8 mouse cellular contexts compared by ENCODE assay signal in the genomic region with DNA sequence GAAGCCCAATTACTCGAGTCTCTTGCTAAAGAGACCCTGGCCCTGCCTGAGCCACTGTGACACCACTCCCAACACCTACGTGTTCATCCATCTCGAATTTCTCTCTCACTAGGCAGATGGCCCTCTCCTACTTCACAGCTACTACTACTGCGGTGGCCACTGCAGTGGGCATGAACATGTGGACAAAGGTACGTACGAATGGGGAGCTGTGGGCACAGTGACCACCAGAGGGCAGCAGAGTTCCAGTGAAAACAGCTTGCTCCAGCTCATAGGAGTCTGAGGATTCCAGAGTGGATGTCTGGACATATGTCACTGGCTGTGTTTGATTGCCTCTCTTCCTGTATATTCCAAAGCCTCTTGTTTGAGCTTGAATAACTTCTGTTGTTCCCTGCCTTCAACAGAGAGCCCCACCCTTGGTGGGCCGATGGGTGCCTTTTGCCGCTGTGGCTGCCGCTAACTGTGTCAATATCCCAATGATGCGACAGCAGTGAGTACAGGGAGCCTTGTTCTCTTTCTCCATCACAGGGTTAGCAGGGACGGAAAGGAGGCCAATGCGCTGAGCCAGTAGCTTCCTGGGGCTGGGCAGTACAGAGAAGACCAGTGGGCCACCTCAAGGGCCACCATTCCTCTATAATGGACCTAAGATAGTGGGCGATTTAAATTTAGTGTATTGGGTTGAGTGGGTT. TPM values are rescaled to one million over a fixed set of nuclear protein-coding genes. Genes with fewer than 3 reads are reported as not detected.
DNase-seq lines count a peak whose midpoint lies in the region; ATAC-seq and TF ChIP-seq lines count a peak whose summit lies in the region.

No protein-coding gene starts in this region.

- H3K27me3 ChIP-seq in forebrain, embryonic 10.5 days (ENCODE audit: poor library complexity, severe bottlenecking) = no peaks in the 10 kb centered on the region

- H3K27ac ChIP-seq in forebrain, embryonic 10.5 days = no peak overlapping the region

- peak; percentile 32 for DNase-seq in brain, embryonic 18.5 days (ENCODE audit: low read depth, low spot score)
- peak; percentile 83 for DNase-seq in forebrain, embryonic 10.5 days (ENCODE audit: extremely low spot score, low spot score)
- peak; percentile 87 to 93 for DNase-seq in heart, postnatal 10 days
- peak; percentile 74 to 91 for DNase-seq in layer of hippocampus, adult 18-20 months (ENCODE audit: low spot score in 2 of 2)
- peak; percentile 87 for DNase-seq in lung, adult 2 months
- peak; percentile 96 for DNase-seq in testis, postnatal 10 days (ENCODE audit: low spot score)

- WGBS in forebrain, embryonic 10.5 days = 63% methylated on average over 13 of the region's 13 CpGs
- 52% methylated on average over 13 of the region's 13 CpGs for WGBS in lung, adult 2 months

- intact Hi-C loops in heart, postnatal 10 days (cut with DNase I) = loop anchor here (1.0 to 10.0 kb wide), 4 partner anchors 69 to 407 kb away; no protein-coding TSS in a partner anchor

- peak; percentile 56 for ATAC-seq in CD4-positive, CD25-positive, alpha-beta regulatory T cell, adult 4 months
- peak; percentile 81; the same call in 1 of the 2 replicates for ATAC-seq in neutrophil, adult 5-6 weeks (ENCODE audit: extremely low read depth, insufficient number of reproducible peaks, low FRiP score, poor library complexity, severe bottlenecking)

- H3K4me3 ChIP-seq in forebrain, embryonic 10.5 days = no peak overlapping the region
- H3K4me3 ChIP-seq in lung, adult 2 months (replicated peaks; ENCODE audit: extremely low read depth, low read depth, low read length) = no peak overlapping the region

- H3K4me1 ChIP-seq in forebrain, embryonic 10.5 days = no peaks in the 10 kb centered on the region
- no peaks in the 10 kb centered on the region for H3K4me1 ChIP-seq in lung, adult 2 months (ENCODE audit: control insufficient read depth, insufficient read depth, low read length)

- peaks cover 67% of the 10 kb centered on the region for H3K36me3 ChIP-seq in forebrain, embryonic 10.5 days (replicated peaks)

- no peak for TF ChIP-seq POLR2A in lung, adult 2 months (IDR thresholded peaks at IDR 0.05; ENCODE audit: borderline replicate concordance, extremely low read depth, low read depth, low read length)

- no peaks in the 10 kb centered on the region for H3K9me3 ChIP-seq in forebrain, embryonic 10.5 days

- TF ChIP-seq CTCF in lung, adult 2 months (IDR thresholded peaks at IDR 0.05; ENCODE audit: insufficient read depth, low read length) = peak; percentile 97

RNA-seq across cellular contexts. Expression of a gene that starts 10.9 kb away (rescaled TPM):
- polyA plus RNA-seq in CD4-positive, CD25-positive, alpha-beta regulatory T cell, adult 4 months (2017; shearing (Covaris generic)) = 10 to 100 TPM; 19.2 to 20.8 TPM
- polyA plus RNA-seq in forebrain, embryonic 10.5 days (2016; fragmentation: Nextera tagmentation; extraction: Ambion mirVana) = 38.4 and 43.4 TPM in 2 replicates
- 10 to 100 TPM; 65.0 to 75.0 TPM for total RNA-seq in heart, postnatal 10 days (2021)
- total RNA-seq in layer of hippocampus, adult 18-20 months (2021) = 10 to 100 TPM; 38.1 to 40.1 TPM
- polyA plus RNA-seq in lung, adult 2 months (2012; rRNA removed) = 47.3 and 54.3 TPM in 2 replicates
- total RNA-seq in neutrophil, adult 5-6 weeks (2017) = 77.1 and 79.3 TPM in 2 replicates

RNA-seq across cellular contexts. Expression of a gene that starts 14.8 kb away (rescaled TPM):
- 10 to 100 TPM in 1 of 2 experiments, 1 to 10 TPM in 1; 6.2 to 13.4 TPM for polyA plus RNA-seq in CD4-positive, CD25-positive, alpha-beta regulatory T cell, adult 4 months (2017; shearing (Covaris generic))
- polyA plus RNA-seq in forebrain, embryonic 10.5 days (2016; fragmentation: Nextera tagmentation; extraction: Ambion mirVana) = 16.6 and 17.9 TPM in 2 replicates
- 1 to 10 TPM; 3.0 to 3.8 TPM for total RNA-seq in heart, postnatal 10 days (2021)
- total RNA-seq in layer of hippocampus, adult 18-20 months (2021) = 1 to 10 TPM; 5.2 to 7.6 TPM
- 3.8 and 6.5 TPM in 2 replicates for polyA plus RNA-seq in lung, adult 2 months (2012; rRNA removed)
- total RNA-seq in neutrophil, adult 5-6 weeks (2017) = 20.3 and 21.1 TPM in 2 replicates

RNA-seq across cellular contexts. Expression of a gene that starts 15.0 kb away (rescaled TPM):
- polyA plus RNA-seq in CD4-positive, CD25-positive, alpha-beta regulatory T cell, adult 4 months (2017; shearing (Covaris generic)) = 10 to 100 TPM; 29.0 to 34.9 TPM
- polyA plus RNA-seq in forebrain, embryonic 10.5 days (2016; fragmentation: Nextera tagmentation; extraction: Ambion mirVana) = 196 and 201 TPM in 2 replicates
- 10 to 100 TPM; 32.8 to 33.6 TPM for total RNA-seq in heart, postnatal 10 days (2021)
- total RNA-seq in layer of hippocampus, adult 18-20 months (2021) = 100 to 1,000 TPM; 127 to 132 TPM
- polyA plus RNA-seq in lung, adult 2 months (2012; rRNA removed) = 21.5 and 27.1 TPM in 2 replicates
- 26.3 and 31.1 TPM in 2 replicates for total RNA-seq in neutrophil, adult 5-6 weeks (2017)

Comparison
In these comparisons a context has a peak if more than half of its experiments do, and no peak if none do; other contexts are left out.
1. DNase-seq: peak in every context shown above with its lines; median percentile 96 in testis, postnatal 10 days; 90 in heart, postnatal 10 days; 87 in lung, adult 2 months; 83 in forebrain, embryonic 10.5 days; 82 in layer of hippocampus, adult 18-20 months; 32 in brain, embryonic 18.5 days.